Mouse (Mus musculus) intestine, embryonic 16.5 days (tissue): ENCODE results near the gene Nedd8. TPM values are rescaled to one million over a fixed set of nuclear protein-coding genes. Genes with fewer than 3 reads are reported as not detected.

Experiments used
- ATAC-seq: fragments of 200-750 bp; cut with Nextera tagmentation; 2 replicates; pipeline ENCODE4 v1.8.0; 2017; ENCODE audit warnings: moderate TSS enrichment, moderate library complexity
- H3K27ac ChIP-seq: fragments of 300-500 bp; sonication (generic); 2 replicates; pipeline ENCODE4 v1.5.1; 2014; ENCODE audit warnings: mild to moderate bottlenecking, low read length
- H3K27me3 ChIP-seq: fragments of 300-500 bp; sonication (generic); replicated peaks from 2 replicates; pipeline ENCODE4 v1.6.1; 2014; ENCODE audit warnings: low read length, control low read depth, mixed read lengths; ENCODE audit not compliant: control insufficient read depth, insufficient read depth
- H3K36me3 ChIP-seq: fragments of 300-500 bp; sonication (generic); 2 replicates; pipeline ENCODE4 v1.6.1; 2014; ENCODE audit warnings: low read length, control low read depth; ENCODE audit not compliant: control insufficient read depth, insufficient read depth
- H3K4me1 ChIP-seq: fragments of 300-500 bp; sonication (generic); 2 replicates; pipeline ENCODE4 v1.6.1; 2014; ENCODE audit warnings: low read length, control low read depth, mixed read lengths; ENCODE audit not compliant: control insufficient read depth, insufficient read depth
- H3K4me2 ChIP-seq: fragments of 300-500 bp; sonication (generic); 2 replicates; pipeline ENCODE4 v1.6.1; 2014; ENCODE audit warnings: low read depth, low read length, control low read depth
- H3K4me3 ChIP-seq: fragments of 300-500 bp; sonication (generic); 2 replicates; pipeline ENCODE4 v1.5.1; 2014; ENCODE audit warnings: mild to moderate bottlenecking, low read length
- H3K9ac ChIP-seq: fragments of 300-500 bp; sonication (generic); 2 replicates; pipeline ENCODE4 v1.6.1; 2014; ENCODE audit warnings: low read depth, low read length
- H3K9me3 ChIP-seq: fragments of 300-500 bp; sonication (generic); 2 replicates; pipeline ENCODE4 v1.6.1; 2016; ENCODE audit warnings: low read length, control low read depth; ENCODE audit not compliant: control insufficient read depth
- WGBS: fragments of 180-500 bp; shearing (Covaris S2); extraction: QIAGEN DNeasy Blood & Tissue Kit; methylation state at CpG from one replicate; pipeline ENCODE4 v1.1.7; 2014; 5-methylcytosine and 5-hydroxymethylcytosine counted together
- polyA plus RNA-seq: library from polyadenylated mRNA; unstranded; fragments of >200 nt; fragmentation: Nextera tagmentation; extraction: Ambion mirVana; gene quantifications from 2 replicates; pipeline ENCODE4 v1.2.1, GENCODE M21; 2015

Gene Nedd8
- polyA plus RNA-seq, 1 experiment from 2014 or later, result 495 TPM

GRCm38 (mm10) chr14:55682118-55682493 is 10.2 kb upstream of the Nedd8 start:
- H3K4me3 ChIP-seq, result peak overlapping the region; percentile 81
- peaks cover 5% of the 10 kb centered on the region; the same call in 1 of the 2 replicates for H3K4me1 ChIP-seq
- peak overlapping the region; percentile 42 for H3K4me2 ChIP-seq
- ATAC-seq, result peak; percentile 16
- H3K27ac ChIP-seq, result no peak overlapping the region
- peak overlapping the region; percentile 82 for H3K9ac ChIP-seq
- H3K27me3 ChIP-seq, result no peaks in the 10 kb centered on the region
- peaks cover 16% of the 10 kb centered on the region for H3K36me3 ChIP-seq
- H3K9me3 ChIP-seq, result no peaks in the 10 kb centered on the region
- WGBS, result 11% methylated on average over 3 of the region's 3 CpGs

DNA sequence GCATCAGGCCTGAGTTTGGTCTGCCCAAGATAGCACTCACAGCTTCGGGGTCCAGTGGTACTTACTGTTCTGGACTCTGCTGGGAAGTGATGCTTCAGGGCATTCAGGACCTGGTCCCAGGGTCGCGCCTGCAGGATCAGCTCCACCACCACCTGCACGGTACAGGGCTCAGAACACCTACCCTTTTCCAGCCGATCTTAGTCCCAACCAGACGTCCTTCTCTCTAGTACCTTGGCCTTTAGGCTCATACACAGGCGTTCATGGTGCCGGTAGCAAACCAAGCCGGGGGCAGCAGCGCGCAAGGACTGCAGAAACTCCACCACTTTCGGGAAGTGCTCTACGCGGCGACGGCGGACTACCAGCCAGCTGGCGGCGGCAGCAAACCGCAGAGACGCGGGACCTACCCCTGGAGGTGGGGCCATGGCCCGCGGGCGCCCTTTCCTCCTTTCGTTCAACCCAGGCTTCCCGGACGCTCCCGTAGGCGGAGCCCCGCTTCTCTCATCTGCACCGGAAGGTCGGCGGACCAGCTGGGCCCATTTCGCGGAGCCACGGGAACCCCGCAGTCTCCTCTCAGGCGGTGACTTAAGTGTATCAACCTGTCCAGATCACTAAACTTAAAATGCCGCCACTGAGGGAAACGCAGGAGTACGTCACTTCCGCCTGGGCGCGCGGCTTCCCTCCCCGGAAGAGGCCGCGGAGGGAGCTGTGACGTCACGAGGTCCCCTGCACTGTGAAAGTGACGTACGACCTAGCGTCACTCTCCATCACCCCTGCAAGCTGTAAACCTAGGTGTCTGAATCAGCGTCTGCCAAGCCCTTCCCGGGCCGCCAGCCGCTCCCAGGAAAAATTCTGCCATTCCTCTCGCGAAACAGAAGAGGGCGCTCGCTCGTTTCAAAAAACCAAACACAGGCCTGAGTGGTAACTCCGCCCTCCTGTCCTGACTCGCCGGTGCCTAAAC is 9.5 kb upstream of the Nedd8 start, which contains the start of gene Tinf2:
Gene Tinf2 (minus strand): TSS at position 661 of the 958 bp plus-strand sequence.
- peak; percentile 98 for ATAC-seq
- under 1% methylated on average over 66 of the region's 66 CpGs for WGBS
- no peaks in the 10 kb centered on the region for H3K9me3 ChIP-seq
- peaks cover 16% of the 10 kb centered on the region for H3K36me3 ChIP-seq
- H3K4me2 ChIP-seq, result peak within 1 kb of the TSS; percentile 82
- H3K4me3 ChIP-seq, result peak within 1 kb of the TSS; percentile 81
- H3K9ac ChIP-seq, result peak within 1 kb of the TSS; percentile 82
- H3K27me3 ChIP-seq, result no peaks in the 10 kb centered on the region
- peak within 1 kb of the TSS; percentile 91 for H3K27ac ChIP-seq
- H3K4me1 ChIP-seq, result peaks cover 5% of the 10 kb centered on the region; the same call in 1 of the 2 replicates

DNA sequence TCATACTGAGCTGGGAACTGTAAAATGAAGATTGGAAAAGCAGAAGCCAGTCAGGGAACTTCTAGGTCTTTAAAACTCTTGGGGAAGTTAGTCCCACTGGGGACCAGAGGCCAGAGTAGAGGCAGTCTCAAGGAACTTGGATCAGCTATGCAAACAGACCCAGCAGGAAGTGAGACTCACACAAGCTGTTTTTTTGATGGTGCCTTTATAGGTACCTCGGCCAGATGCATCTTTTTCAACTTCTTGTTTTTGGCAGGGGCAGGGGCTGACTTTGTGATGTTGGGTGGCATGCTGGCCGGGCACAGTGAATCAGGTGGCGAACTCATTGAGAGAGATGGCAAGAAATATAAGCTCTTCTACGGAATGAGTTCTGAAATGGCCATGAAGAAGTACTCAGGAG is 5.7 kb upstream of the Nedd8 start:
- Histone ChIP-seq H3K36me3 (peaks cover 16% of the 10 kb centered on the region), H3K4me3 (no peak overlapping the region), H3K4me1 (peaks cover 9% of the 10 kb centered on the region), H3K9ac (no peak overlapping the region), H3K27ac (no peak overlapping the region), H3K27me3 (no peaks in the 10 kb centered on the region), H3K9me3 (no peaks in the 10 kb centered on the region), H3K4me2 (no peak overlapping the region)
- ATAC-seq, result no peak
- 84% methylated on average over 4 of the region's 4 CpGs for WGBS

DNA sequence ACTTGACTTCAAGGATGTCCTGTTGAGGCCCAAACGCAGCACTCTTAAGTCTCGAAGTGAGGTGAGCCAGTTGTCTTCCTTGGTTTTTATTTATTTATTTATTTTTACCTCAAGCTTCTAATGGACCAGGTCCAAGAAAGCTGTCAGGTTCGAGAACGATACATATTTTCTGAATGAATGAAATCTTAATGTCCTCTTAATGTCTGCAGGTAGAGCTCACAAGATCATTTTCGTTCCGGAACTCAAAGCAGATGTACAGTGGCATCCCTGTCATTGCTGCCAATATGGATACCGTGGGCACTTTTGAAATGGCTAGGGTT is 777 bp upstream of the Nedd8 start:
- Histone ChIP-seq H3K27me3 (no peaks in the 10 kb centered on the region), H3K27ac (peak overlapping the region; percentile 79), H3K36me3 (no peaks in the 10 kb centered on the region; the same call in 1 of the 2 replicates), H3K4me3 (peak overlapping the region; percentile 73), H3K4me1 (peaks cover 14% of the 10 kb centered on the region), H3K9me3 (no peaks in the 10 kb centered on the region), H3K4me2 (peak overlapping the region; percentile 77), H3K9ac (peak overlapping the region; percentile 68)
- WGBS, result 75% methylated on average over 7 of the region's 7 CpGs
- no peak for ATAC-seq

DNA sequence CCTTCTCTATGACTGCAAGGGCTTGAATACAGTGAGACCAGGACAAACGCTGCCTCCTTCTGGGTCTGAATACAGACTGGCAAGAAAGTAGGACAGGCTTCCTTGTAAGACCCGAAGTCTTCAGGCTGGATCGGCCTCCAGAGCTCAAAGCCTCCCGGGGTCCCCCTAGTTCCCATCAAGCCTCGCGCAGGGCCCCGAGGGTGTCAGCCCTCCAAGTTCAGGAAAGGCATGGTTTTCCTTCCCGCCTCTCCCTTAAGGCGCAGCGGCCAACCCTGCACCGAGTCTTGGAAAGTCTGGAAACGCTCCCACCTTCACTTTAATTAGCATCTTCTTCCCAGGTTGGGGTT is 465 bp downstream of the Nedd8 start:
- Histone ChIP-seq H3K27ac (peak overlapping the region; percentile 89), H3K4me3 (peak overlapping the region; percentile 73), H3K4me2 (peak overlapping the region; percentile 88), H3K9me3 (no peaks in the 10 kb centered on the region), H3K27me3 (no peaks in the 10 kb centered on the region), H3K36me3 (no peaks in the 10 kb centered on the region), H3K4me1 (peaks cover 14% of the 10 kb centered on the region), H3K9ac (peak overlapping the region; percentile 89)
- peak; percentile 58 for ATAC-seq
- whole genome bisulfite sequencing, result 0% methylated on average over 12 of the region's 12 CpGs

DNA sequence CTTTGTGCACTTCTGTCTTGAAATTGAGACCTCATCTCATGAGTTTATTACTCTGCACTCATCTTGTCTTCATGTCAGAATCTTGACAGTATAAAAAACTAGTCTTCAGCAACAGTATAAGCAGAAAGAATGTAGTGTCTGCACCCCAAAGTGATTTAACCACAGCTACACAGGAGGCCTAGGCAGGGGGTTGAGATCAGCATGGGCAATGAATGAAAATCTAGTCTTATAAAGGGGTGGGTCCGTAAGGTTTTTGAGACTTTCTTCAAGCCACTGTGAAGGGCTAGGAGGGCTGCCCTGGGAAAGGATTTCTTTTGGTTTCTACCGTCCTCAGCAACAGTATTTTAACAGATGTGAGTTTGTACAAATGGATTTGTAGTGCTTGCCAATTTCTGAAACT is 11.3 kb downstream of the Nedd8 start:
- H3K4me2 ChIP-seq, result no peak overlapping the region
- ATAC-seq, result no peak
- no peaks in the 10 kb centered on the region for H3K27me3 ChIP-seq
- no peaks in the 10 kb centered on the region for H3K9me3 ChIP-seq
- peak overlapping the region; percentile 72 for H3K4me3 ChIP-seq
- WGBS, result 52% methylated on average over 2 of the region's 2 CpGs
- H3K36me3 ChIP-seq, result 0 out of 2 replicates have a peak, but pooled peaks cover 6% of the 10 kb centered on the region
- H3K4me1 ChIP-seq, result peaks cover 8% of the 10 kb centered on the region; the same call in 1 of the 2 replicates
- no peak overlapping the region for H3K9ac ChIP-seq
- H3K27ac ChIP-seq, result no peak overlapping the region

GRCm38 (mm10) chr14:55659960-55660573 is 11.9 kb downstream of the Nedd8 start, which contains the start of gene Mdp1:
Gene Mdp1 (minus strand): TSS chr14:55660508.
- peak; percentile 89 for ATAC-seq
- Histone ChIP-seq H3K4me3 (peak within 1 kb of the TSS; percentile 72), H3K9ac (peak within 1 kb of the TSS; percentile 74), H3K4me2 (peak within 1 kb of the TSS; percentile 57), H3K4me1 (peaks cover 8% of the 10 kb centered on the region; the same call in 1 of the 2 replicates), H3K36me3 (0 out of 2 replicates have a peak, but pooled peaks cover 6% of the 10 kb centered on the region), H3K9me3 (no peaks in the 10 kb centered on the region), H3K27me3 (no peaks in the 10 kb centered on the region), H3K27ac (peak within 1 kb of the TSS; percentile 83)
- WGBS, result under 1% methylated on average over 39 of the region's 39 CpGs

GRCm38 (mm10) chr14:55658011-55658410 is 13.9 kb downstream of the Nedd8 start:
- Histone ChIP-seq H3K4me2 (peak overlapping the region; percentile 27; the same call in 1 of the 2 replicates), H3K27ac (peak overlapping the region; percentile 68), H3K9ac (no peak overlapping the region), H3K9me3 (no peaks in the 10 kb centered on the region), H3K4me3 (no peak overlapping the region), H3K36me3 (0 out of 2 replicates have a peak, but pooled peaks cover 3% of the 10 kb centered on the region), H3K27me3 (no peaks in the 10 kb centered on the region), H3K4me1 (peaks cover 8% of the 10 kb centered on the region; the same call in 1 of the 2 replicates)
- peak; percentile 90 for ATAC-seq
- WGBS, result 74% methylated on average over 5 of the region's 5 CpGs

DNA sequence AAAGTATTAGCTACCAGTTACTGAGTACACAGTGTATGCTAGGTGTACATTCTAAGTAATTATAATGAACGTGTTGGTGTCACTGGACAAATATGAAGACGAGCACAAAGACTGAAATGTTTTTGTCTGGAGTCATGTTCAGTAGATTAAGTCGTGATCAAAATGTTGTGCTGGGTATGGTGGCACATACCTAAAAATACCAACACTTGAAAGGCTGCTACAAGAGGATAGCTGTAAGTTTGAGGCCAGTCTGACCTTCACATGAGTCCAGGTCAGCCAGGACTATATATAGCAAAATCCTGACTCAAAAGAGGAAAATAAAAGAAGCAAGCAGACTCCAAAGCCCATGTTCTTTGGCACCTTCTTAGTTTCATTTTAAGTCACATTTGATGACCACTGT is 15.0 kb downstream of the Nedd8 start:
- Histone ChIP-seq H3K4me2 (no peak overlapping the region), H3K4me3 (no peak overlapping the region), H3K27me3 (no peaks in the 10 kb centered on the region), H3K27ac (no peak overlapping the region), H3K36me3 (no peaks in the 10 kb centered on the region), H3K9ac (no peak overlapping the region), H3K4me1 (peaks cover 8% of the 10 kb centered on the region; the same call in 1 of the 2 replicates), H3K9me3 (no peaks in the 10 kb centered on the region)
- no peak for ATAC-seq
- 89% methylated on average over 3 of the region's 3 CpGs for WGBS
